Mouse (Mus musculus): ENCODE measurements around the gene Itpr2.

- TF ChIP-seq CTCF (IDR thresholded peaks at IDR 0.05; ENCODE audit: low read depth, low read length) (no peak), POLR2A (IDR thresholded peaks at IDR 0.05; ENCODE audit: borderline replicate concordance, low read depth, low read length) (no peak)
Measured at GRCm38 (mm10) chr6:146305995-146306394, 196.0 kb downstream of the Itpr2 start.
